Mouse (Mus musculus) heart, adult 18-20 months (tissue): ENCODE results near the gene Bzw1. TPM values are rescaled to one million over a fixed set of nuclear protein-coding genes. Genes with fewer than 3 reads are reported as not detected.
"Not testable (repeated sequence)": the region's sequence is repeated elsewhere in the genome, so short reads cannot be mapped to it uniquely, and the experiment has no call there.

Experiments
- DNase-seq, 2 experiments: peaks; one replicate each; pipeline ENCODE4 v3.0.0; 2021 to 2022; ENCODE audit warnings: mixed read lengths in 1 of 2
- long read RNA-seq, 2 experiments: library from polyadenylated mRNA; stranded (forward); transcript quantifications; one replicate each; pipeline ENCODE4 v2.0.0; 2021
- total RNA-seq, 2 experiments: library from RNA; stranded (reverse); gene quantifications; 2 replicates each; pipeline ENCODE4 v1.2.3; 2021

The Bzw1 gene
- 10 to 100 TPM; 66.2 to 70.6 TPM for total RNA-seq
- long read RNA-seq, experiment 1, transcript Bzw1-201 (12 exons, 3,876 nt) = major isoform, 108 of 122 reads
- long read RNA-seq, experiment 1, partial matches to known transcripts = 5 of 122 reads
- long read RNA-seq, experiment 1, other reads (novel, unspliced or antisense) = 9 of 122 reads
- long read RNA-seq, experiment 2, transcript Bzw1-201 (12 exons, 3,876 nt) = major isoform, 57 of 65 reads
- long read RNA-seq, experiment 2, partial matches to known transcripts = 5 of 65 reads
- long read RNA-seq, experiment 2, other reads (novel, unspliced or antisense) = 3 of 65 reads

DNA sequence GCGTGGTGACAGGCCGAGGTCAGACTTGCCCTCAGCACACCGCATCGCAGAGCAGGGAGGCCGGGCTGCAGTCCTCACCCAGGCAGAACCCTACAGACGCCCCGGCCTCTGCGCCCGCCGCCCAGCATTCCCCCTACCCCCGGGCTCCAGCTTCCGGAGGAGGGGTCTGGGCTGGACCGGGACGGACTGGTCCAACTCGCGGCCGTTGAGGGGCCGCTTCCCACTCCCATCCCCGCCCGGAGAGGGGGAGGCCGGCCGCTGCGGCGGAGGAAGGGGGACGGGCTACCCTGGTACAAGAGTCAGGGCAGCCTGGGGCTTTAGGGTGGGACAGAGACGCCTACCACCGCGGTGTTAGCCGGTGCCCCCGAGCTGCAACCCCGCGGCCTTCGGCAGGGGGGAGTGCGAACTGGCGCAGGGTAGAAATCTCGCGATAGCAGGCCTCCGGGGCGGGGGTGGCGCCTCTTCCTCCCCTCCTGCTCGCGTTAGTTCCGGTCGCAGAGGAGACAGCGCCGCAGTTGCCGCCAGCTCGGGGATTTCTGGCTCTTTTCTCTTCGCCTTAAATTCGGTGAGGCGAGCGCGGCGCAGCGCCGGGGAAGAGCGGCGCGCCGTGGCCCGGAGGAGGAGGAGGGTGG, at the start of gene Bzw1:
Gene Bzw1 (plus strand): TSS at position 247 of the 632 bp plus-strand sequence.
- DNase-seq = peak; percentile 93 to 95

DNA sequence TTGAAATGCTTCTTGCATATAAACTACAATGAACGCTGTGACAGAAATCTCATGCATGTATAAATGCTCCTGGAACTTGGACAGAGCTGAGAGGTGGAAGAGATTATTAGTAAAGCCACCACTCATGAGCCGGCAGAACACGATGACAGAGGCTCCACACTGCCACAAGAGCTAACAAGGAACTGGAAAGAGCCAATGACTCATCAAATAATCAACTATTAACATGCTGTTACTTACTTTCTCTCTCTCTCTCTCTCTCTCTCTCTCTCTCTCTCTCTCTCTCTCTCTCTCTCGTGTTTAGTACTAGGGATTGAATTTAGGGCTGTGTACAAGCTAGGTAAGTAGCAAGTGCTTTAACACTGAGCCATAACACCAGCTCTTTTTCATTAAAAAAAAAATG, 48.8 kb upstream of the Bzw1 start:
- DNase-seq = no peak

DNA sequence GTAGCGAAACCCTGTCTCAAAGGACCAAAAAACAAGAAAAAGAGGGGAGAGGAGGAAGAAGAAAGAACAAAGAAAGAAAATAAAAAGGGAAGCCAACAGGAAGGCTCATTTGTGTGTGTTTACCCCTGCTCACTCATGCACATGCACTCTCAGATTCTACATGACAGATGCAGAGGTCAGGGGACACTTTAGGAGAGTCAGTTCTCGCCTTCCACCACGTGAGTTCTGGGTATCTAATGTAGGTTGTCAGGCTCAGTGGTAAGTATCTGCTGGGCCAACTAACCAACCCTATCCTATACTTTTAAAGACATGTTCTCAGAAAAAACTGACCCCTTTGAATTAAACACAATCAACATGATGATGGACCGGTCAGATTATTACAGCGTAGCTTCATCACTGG, 48.1 kb upstream of the Bzw1 start:
- DNase-seq = no peak

DNA sequence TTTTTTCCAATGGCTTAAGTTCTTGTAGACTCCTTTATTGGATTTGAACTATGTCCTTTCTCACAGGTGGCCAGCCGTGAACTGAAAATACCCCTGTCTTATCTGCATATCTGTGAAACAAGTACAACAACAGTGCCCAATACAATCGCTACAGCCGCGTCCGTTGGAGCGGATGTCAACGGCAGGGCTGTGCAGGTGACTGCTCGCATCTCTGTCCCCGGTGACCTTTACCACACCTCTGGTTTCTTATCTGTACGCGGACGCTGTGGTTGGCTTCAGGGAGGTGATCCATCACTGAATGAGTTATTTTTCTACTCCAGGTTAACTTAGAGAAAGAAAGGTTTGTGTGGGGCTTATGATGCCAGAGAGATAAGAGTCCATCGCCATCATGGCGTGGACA, 46.5 kb upstream of the Bzw1 start:
- DNase-seq = no peak

DNA sequence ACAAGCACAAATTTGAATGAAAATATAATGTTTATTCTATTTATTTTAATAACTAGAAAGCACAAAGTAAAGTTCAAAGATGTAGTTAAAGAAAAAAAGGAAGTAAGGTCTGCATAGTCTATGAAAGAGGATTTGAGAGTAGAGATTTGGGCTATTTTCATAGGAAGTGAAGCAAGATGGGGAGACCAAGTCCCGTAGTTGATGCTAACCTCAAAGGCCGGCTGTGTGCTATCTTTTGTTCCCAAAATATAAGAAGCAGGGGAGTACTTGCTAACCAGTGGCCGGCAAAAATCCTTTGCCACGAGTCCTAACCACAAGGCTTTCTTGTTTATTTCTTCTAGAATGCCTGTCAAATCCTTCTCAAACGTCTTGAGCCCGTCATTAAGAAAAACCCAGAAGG, 44.0 kb upstream of the Bzw1 start:
- DNase-seq = peak in 1 of 2 experiments; percentile 5

DNA sequence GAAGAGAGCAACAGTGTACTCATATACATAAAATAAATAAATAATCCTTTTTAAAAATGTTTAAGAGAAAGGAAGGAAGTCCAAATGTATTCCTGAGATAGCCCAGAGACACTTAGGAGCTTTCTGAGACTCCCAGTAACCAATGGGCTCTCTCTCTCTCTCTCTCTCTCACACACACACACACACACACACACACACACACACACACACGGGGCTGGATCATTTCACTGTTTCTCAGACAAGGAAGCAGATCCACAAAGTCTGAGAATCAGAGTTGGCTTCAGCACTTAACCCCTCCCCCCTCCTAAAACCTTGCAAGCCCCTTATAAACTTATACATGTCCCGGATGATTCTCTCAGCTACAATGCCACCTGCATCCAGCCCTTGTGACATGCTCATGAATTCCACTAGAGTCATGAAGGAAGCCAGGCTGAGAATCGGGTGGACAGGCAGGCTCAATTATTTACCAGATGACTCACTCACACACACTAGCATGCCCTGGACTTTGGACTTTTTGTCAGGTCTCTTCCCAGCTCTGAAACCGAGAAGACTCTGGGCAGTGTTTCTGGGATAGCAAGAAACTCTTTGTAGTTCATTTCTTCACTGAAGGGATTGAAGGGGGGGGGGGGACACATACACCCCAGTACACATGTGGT, 39.3 kb upstream of the Bzw1 start:
- no peak for DNase-seq

DNA sequence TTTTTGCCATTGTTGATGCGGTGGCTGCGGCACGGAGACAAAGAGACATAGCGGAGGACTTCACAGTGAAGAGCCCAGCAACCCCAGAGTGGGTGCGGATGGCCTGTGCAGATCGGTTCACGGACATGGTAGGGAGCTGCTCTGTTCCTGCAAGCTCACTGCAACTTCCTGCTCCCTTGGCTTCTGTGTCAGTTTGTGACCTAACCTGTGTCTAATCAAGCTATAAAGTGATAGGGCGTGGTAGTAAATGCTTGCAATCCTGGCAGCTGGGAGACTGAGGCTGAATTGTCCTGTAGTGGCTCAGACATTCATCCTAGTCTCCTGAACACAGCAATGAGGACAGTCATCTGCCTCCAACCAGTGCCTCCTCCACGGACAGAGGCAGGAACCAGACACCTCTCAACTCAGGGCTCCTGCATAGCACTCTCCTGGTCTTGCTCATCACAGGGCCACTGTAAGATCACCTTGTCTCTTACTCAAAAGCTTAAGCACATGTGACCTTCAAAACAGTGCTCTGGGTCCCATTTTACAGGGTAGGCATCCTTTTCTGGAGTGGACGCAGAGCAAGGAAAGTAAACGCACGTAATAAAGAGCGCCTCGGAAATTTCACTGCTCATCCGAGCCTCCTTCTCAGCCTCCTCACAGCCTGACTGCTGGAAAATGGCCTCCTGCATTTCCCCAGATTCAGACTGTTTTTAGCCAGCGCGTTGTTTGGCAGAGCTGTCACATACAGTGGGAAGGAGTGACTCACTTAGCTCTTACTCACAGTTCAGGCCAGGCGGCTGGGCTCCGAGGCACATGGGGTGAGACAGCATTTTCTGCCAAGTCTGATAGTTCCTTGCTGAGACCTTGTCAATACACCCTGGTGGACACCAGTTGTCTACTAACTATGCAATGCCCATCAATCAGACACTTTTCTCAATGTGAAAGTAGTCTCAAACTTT, 33.5 kb upstream of the Bzw1 start:
- peak; percentile 62 to 74 for DNase-seq

DNA sequence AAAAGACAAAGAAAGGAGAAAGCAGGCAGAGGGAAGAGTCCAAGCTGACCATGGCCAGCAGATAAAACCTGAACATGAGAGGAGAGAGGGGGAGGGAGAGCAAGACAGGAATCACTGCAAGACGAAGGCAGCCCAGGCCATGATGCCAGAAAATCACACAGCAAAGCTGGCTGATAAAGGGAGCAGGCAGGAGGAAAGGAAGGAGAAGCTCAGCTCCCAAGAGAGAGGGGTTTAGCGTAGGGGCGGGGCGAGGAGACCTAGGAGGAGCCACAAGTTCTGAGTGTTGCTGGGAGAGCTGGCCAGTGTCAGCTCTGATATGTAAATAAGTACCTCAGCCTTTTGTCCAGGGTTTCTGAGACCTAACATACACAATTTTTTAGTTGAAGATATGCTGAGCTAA, 30.4 kb upstream of the Bzw1 start:
- no peak for DNase-seq

DNA sequence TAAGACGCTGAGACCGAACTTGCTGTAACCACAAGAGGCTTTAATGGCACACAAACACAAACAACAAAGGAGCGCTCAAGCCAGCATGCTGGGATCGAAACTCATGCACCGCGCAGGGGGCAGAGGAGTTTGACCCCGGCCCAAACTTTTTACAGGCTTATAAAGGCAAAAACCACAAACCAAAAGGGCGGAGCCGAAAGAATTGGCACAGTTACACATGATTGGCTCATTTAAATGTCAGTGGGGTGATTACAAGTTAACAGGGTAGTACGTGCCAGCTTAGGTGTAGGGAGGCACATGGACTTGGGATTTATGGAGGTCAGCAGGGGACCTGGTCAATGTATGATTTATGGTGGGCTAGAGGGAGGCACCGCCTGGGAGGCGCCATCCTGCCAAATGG, 28.1 kb upstream of the Bzw1 start:
- DNase-seq = no peak

DNA sequence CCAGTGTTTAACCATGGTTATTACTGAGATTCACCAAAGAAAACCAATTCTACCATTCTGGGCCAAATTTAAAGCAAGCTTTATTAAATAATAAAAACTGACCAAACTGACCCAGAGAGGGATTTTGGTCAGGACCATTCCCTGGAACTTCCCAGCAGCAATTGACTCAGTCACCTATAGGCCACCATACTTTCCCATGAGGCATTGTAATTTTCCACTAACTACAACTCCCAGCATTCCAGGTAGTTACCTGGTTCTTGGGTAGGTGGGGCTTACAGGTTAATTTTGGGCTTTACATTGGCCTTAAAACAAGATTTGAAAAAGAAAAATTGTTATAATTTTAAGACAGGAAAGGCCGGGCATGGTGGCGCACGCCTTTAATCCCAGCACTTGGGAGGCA, 26.9 kb upstream of the Bzw1 start:
- DNase-seq = no peak

DNA sequence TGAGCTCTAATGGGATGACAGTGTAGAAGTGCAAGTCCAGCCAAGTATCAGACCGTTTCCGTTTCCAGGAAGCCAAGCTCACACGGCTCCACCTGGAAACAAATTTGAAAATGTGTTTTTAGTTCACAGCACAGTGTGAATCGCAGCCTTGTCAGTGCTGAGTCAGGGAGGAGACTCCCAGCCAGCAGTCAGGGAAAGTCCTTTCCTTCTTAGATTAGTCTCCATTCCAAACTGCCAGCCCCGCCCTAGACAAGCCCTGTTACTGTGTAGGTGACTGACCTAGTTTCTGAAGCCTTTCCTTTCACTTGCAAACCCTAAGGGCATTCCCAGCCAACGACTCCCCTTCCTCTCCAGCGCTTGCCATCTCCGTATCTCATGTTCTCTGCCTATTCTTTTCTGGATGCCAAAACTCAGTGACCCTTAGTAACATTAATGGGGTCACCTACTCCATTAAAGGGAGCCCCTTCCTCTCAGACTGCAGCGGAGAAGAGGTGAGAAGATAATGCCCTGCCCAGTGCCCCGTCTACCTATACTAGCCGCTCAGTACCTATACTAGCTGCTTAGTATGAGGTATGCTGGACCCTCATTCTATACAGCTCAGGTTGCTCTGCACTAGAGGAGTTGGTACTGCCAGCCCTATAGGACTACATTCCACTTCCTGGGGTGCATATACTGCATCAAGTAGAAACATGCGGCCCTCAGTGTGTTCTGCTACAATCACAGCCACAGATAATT, 25.8 kb upstream of the Bzw1 start:
- DNase-seq = peak; percentile 8 to 29

DNA sequence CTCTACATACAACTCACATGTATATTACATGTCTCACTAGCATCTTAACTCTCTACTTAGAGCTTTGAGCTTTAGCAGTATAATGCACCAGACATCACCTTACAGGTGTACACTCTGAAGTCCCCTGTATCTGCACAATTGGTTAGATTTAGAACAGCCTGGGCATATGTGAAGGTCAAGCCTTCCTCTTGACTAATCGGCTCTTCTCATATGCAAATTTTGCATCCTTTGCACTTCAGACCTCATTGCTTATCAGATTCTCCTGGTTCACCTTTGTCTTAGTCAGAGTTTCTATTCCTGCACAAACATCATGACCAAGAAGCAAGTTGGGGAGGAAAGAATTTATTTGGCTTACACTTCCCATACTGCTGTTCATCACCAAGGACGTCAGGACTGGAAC, 23.0 kb upstream of the Bzw1 start:
- no peak for DNase-seq

DNA sequence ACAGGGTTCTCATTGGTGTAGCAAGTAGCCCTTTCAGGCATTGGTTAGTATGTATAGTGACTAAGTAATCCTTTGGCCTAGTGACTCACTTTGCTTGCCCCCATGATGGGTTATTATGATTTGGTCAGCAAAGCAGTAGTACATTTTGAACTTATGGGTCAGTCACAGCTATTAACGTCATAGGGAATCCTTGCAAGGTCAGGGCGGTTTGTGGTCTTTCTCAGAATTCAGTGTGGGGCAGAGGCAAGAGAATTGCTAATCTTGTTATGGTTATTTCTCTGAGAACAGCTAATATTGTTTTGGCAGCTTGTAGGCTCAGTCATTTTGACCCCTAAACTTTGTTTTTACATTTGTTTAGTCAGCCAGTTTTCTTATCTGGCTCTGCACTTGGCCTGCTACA, 18.4 kb upstream of the Bzw1 start:
- DNase-seq = not testable (repeated sequence)

DNA sequence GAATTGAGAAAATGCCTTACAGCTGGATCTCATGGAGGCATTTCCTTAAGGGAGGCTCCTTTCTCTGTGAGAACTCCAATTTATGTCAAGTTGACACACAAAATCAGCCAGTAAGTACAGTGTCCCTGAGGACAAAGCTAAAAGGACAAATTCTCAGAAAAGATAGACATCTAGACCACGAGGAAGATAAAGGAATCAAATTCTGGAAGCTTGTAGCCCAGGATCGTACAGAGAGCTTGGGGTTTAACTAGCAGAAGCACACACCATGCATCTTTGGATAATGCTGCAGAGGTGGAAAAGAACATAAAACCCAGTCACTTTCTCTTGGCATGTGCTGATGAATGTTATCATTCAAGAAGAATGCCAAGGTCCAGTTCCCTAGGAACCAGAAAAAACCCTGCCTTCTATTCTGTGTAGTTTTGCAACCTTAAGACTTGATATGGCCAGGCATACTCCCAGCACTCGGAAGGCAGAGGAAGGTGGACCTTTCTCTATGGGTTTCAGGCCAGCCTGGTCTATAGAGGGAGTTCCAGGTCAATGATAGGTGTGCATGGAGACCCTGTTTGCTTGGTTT, 17.0 kb upstream of the Bzw1 start:
- DNase-seq = no peak

DNA sequence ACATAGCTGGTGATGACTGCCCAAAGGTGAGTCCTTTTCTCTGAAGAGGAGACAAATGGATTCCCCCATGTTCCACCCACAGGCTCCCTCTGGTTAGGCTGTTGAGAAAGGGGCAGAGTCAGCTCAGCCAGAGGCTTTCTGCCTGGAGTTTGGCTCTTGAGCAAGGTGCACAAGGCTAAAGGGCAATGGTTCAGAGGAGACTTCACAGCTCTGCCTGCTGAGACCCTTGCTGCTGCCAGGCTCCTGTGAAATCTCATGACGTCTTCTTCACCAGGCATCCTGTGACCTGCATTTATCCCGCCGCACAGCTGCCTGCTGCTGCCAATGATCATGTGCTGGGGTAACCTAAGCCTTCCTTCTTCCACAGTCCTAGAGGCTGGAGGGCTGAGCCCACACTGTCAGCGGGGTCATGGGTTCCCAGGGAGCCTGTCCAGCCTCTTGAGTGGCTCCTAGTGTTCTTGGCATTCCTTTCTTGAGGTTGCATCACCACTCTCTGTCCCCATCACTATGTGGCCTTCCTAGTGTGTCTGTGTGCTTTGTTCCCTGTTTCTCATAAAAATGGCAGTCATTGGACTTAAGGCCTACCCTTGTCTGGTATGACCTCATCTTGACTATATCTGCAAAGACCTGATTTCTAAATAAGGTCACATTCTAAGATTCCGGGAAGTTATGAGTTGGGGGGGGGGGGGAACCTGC, 10.0 kb upstream of the Bzw1 start:
- DNase-seq = no peak

DNA sequence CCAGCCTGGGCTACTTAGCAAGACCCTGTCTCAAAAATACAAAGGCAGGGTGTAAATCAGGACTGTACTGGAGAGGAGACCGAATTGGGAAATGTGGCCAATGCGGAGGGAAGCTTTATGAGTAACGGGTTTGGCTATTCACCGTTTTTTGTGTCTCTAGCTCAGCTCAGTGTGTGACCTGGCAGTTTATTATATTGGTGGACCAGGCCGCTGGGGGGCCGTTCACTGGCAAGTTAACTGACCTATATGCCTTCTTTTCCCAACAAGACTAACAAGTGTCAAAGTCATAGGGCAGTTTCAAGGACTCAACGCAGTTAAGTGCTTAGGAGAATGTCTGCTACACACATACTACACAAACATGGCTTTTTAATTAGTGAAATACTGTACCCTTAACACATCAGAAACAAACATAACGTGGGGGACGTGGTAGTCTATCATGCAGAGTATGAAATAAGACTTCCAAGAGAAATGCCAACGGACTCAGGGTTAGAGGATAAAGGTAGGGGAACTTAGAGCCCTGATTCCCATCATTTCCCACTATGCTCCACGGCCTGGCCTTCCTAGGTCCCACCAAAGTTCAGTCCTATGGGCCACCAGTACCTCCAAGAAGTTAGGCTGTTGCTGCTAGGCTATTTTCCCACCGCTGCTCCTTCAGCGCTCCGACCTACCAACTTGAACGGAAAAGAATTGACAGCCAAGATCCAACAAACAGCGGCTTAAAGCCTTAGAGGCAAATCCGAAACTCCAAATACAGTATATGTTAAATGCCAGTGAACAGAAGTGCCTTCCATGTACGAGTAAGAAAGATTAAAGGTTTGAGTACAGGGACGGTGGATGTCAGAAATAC, 1.1 kb upstream of the Bzw1 start:
- no peak for DNase-seq

DNA sequence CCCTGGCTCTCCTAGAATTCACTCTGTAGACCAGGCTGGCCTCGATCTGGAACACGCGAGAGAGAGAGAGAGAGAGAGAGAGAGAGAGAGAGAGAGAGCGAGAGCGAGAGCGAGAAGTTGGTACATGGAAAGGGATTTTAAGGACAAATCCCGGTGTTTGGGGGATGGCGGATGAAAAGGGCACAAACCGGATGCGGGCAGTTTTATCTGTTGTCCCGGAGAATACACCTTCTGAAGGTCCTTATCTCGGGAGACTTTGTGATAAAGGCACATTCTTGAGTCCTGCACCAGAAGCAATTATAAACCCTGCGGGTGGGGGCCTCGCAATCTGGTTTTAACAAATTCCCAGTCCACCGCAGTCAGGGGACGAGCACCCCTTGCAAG, 438 bp upstream of the Bzw1 start:
- no peak for DNase-seq

DNA sequence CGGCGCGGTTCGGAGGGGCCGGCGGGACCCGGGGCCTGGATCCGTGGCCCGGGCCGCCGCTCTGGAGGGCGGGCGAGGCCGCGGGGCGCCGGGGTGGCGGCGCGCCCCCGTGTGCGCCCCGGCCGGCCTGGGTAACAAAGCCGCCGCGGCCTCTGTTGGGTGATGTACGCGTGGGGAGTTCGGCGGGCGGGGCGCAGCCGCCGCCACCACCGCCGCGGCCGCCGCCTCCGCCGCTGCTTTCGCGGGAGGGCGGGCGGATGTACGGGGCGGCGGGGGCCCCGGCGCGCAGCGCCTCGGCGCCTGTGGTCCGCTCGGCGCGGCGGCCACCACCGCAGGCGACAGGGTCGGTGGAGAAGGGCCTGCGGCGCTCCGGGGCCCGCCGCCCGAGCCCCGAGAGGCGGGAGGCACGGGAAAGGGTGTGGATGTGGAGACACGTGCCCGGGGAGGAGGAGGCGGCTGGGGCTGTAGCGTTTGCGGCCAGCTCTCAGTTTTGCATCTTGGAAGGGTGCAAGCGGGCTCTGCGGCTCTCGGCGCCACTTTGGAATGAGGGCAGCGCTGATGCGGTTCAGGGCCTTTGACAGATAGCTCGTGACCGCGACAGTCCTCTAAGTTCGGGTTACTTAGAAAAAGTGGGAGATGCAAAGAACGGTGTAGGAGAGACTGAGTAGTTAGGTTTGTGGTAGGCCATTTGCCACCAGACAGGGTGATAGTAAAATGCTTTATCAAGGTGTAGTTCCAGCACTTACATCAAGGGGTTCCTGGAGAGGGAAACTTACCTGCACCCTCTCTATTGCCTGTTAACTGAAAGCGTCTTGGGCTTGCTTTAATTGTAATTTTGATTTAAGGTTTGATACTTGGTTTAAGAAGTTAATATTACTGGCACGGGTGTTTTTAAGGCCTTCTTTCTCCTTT, 842 bp downstream of the Bzw1 start:
- DNase-seq = peak; percentile 51 to 56

DNA sequence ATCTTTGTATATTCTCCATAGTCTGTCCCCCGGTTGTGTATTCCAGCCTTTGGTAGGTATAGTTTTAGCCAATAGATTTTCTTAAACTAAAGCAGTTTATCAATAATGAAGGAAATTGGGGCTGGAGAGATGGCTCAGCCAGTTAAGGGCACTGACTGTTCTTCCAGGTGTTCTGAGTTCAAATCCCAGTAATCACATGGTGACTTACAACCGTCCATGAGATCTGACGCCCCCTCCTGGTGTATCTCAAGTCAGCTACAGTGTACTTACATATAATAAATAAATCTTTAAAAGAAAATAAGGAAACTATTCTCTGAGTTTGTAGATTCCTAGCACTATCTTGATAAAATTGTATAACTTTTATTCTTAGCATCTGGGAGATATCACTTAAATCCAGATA, 2.6 kb downstream of the Bzw1 start:
- DNase-seq = no peak
